Mouse (Mus musculus): ENCODE results near the gene Add3. TPM values are rescaled to one million over a fixed set of nuclear protein-coding genes. Genes with fewer than 3 reads are reported as not detected.

Add3 gene
- polyA plus RNA-seq, 1 experiment: 25.5 TPM

- H3K4me1 ChIP-seq (ENCODE audit: control insufficient read depth, insufficient read depth, low read length): peaks cover 17% of the 10 kb centered on the region
- H3K4me3 ChIP-seq (ENCODE audit: insufficient read depth, low read length): no peak overlapping the region
- TF ChIP-seq POLR2A (IDR thresholded peaks at IDR 0.05; ENCODE audit: borderline replicate concordance, low read depth, low read length): no peak
- no peak for TF ChIP-seq CTCF (IDR thresholded peaks at IDR 0.05; ENCODE audit: low read depth, low read length)
- H3K27ac ChIP-seq (ENCODE audit: insufficient read depth, low read depth, low read length): no peak overlapping the region
Measured at GRCm38 (mm10) chr19:53130399-53131175, 9.7 kb upstream of the Add3 start.

GRCm38 (mm10) chr19:53132471-53132870 lies 7.8 kb upstream of the Add3 start:
- no peak overlapping the region for H3K27ac ChIP-seq (ENCODE audit: insufficient read depth, low read depth, low read length)
- TF ChIP-seq CTCF (IDR thresholded peaks at IDR 0.05; ENCODE audit: low read depth, low read length): no peak
- no peak for TF ChIP-seq POLR2A (IDR thresholded peaks at IDR 0.05; ENCODE audit: borderline replicate concordance, low read depth, low read length)
- no peak overlapping the region for H3K4me3 ChIP-seq (ENCODE audit: insufficient read depth, low read length)
- H3K4me1 ChIP-seq (ENCODE audit: control insufficient read depth, insufficient read depth, low read length): peaks cover 20% of the 10 kb centered on the region

DNA sequence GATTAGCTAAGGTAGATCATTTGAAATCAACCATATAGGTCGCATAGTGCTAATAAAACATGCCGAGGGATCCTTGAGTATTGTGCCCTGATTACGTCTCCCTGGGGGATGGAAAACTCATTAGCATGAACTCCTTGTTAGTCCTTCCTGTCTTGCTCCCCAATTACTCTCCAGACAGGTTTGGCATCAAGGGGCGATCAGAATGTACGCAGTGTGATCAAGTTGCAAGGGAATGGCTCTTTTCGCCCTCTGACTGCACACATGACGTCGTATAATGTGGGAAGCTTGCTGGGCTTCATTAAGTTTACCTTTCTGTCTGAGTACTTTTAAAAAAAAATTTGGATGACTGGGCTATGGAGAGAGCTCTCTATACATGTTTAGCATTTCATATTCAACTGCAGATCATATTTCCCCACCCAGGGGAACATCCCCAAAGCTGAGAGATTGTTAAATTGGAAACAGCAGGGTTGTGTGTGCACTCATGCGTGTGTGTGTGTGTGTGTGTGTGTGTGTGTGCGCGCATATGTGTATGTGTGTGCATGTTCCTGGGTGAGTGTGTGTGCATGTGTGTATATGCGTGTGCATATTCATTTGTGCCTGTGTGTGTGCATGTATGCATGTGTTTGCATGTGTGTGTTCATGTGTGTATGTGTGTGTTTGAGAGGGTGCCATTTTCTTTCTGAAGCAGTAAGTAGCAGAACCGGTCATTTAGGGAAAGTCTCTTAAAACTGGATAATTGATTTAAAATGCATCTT lies 3.7 kb upstream of the Add3 start:
- Histone ChIP-seq H3K4me3 (ENCODE audit: insufficient read depth, low read length) (no peak overlapping the region), H3K4me1 (ENCODE audit: control insufficient read depth, insufficient read depth, low read length) (peaks cover 3% of the 10 kb centered on the region), H3K27ac (ENCODE audit: insufficient read depth, low read depth, low read length) (no peak overlapping the region)
- TF ChIP-seq POLR2A (IDR thresholded peaks at IDR 0.05; ENCODE audit: borderline replicate concordance, low read depth, low read length): no peak
- no peak for TF ChIP-seq CTCF (IDR thresholded peaks at IDR 0.05; ENCODE audit: low read depth, low read length)

DNA sequence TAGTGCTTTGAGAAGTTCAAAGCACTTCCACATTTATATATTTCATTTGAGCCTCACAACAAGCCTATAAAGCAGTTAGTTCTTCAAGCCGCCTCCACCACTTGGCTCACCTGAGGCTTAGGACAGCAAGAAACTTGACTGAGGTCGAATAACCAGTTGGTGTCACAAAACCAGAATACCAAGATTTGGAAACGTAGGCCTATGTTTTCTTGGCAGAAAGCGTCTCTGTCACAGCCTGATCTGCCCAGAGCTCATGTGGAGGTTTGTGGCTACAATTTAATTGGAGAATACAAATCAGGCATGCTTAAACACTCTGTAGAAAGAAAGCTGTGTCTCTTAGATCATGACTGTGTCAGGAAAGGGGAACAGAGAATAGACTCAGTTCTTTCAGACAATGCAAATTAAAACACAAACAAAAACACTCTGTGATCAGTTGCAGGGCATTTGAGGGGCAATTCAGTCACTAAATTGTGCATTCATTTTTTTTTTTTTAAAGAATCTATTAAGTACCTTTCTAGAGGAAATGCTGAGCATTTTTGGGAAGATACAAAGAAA lies 3.0 kb upstream of the Add3 start:
- H3K4me3 ChIP-seq (ENCODE audit: insufficient read depth, low read length): no peak overlapping the region
- H3K4me1 ChIP-seq (ENCODE audit: control insufficient read depth, insufficient read depth, low read length): peaks cover 3% of the 10 kb centered on the region
- TF ChIP-seq POLR2A (IDR thresholded peaks at IDR 0.05; ENCODE audit: borderline replicate concordance, low read depth, low read length) (no peak), CTCF (IDR thresholded peaks at IDR 0.05; ENCODE audit: low read depth, low read length) (no peak)
- no peak overlapping the region for H3K27ac ChIP-seq (ENCODE audit: insufficient read depth, low read depth, low read length)

GRCm38 (mm10) chr19:53140804-53141250 lies 584 bp downstream of the Add3 start:
- peak overlapping the region; percentile 83 for H3K4me3 ChIP-seq (ENCODE audit: insufficient read depth, low read length)
- no peak overlapping the region for H3K27ac ChIP-seq (ENCODE audit: insufficient read depth, low read depth, low read length)
- H3K4me1 ChIP-seq (ENCODE audit: control insufficient read depth, insufficient read depth, low read length): peaks cover 6% of the 10 kb centered on the region
- TF ChIP-seq CTCF (IDR thresholded peaks at IDR 0.05; ENCODE audit: low read depth, low read length): no peak
- no peak for TF ChIP-seq POLR2A (IDR thresholded peaks at IDR 0.05; ENCODE audit: borderline replicate concordance, low read depth, low read length)

DNA sequence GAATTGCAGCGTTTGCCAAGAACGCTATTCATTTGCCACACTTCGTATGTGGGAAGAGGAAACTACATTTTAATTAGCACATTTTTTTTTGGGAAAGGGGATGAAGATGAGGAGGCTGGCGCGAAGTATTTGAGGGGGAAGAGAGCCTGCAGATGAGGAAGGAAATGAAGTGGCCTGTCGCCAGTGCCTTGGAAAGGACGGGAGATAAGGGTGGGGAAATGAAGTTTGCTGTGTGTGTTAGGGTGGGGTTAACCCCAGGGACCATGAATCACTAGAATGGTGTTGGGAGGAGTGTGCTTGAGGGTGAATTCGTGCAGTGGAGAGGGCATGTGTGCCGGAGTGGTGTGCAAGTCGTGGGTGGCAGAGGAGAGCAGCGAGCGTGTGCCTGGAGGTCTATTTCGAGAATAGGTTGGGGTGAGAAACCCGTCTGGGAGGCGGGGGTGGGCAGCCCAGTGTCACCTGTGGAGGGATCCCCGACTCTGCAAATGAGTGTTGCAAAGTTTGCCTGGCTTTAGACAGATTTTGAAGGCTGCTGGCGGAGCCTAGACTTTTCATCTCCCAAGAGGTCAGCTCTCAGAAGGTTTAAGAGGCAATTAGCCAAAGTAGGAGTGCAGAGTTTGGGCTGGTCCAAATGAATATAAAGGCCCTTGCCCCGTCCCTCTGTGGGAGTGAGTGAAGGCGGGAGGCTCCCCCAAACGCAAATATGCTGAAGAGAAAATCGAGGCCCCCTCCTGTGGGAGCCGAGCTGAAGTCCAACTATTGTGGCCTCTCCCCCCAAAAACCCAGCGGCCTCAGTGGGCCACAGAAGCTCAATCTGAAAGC lies 1.2 kb downstream of the Add3 start:
- Histone ChIP-seq H3K4me3 (ENCODE audit: insufficient read depth, low read length) (peak overlapping the region; percentile 83), H3K27ac (ENCODE audit: insufficient read depth, low read depth, low read length) (peak overlapping the region; percentile 63), H3K4me1 (ENCODE audit: control insufficient read depth, insufficient read depth, low read length) (peaks cover 6% of the 10 kb centered on the region)
- no peak for TF ChIP-seq POLR2A (IDR thresholded peaks at IDR 0.05; ENCODE audit: borderline replicate concordance, low read depth, low read length)
- TF ChIP-seq CTCF (IDR thresholded peaks at IDR 0.05; ENCODE audit: low read depth, low read length): no peak; the same call in 1 of the 2 replicates

DNA sequence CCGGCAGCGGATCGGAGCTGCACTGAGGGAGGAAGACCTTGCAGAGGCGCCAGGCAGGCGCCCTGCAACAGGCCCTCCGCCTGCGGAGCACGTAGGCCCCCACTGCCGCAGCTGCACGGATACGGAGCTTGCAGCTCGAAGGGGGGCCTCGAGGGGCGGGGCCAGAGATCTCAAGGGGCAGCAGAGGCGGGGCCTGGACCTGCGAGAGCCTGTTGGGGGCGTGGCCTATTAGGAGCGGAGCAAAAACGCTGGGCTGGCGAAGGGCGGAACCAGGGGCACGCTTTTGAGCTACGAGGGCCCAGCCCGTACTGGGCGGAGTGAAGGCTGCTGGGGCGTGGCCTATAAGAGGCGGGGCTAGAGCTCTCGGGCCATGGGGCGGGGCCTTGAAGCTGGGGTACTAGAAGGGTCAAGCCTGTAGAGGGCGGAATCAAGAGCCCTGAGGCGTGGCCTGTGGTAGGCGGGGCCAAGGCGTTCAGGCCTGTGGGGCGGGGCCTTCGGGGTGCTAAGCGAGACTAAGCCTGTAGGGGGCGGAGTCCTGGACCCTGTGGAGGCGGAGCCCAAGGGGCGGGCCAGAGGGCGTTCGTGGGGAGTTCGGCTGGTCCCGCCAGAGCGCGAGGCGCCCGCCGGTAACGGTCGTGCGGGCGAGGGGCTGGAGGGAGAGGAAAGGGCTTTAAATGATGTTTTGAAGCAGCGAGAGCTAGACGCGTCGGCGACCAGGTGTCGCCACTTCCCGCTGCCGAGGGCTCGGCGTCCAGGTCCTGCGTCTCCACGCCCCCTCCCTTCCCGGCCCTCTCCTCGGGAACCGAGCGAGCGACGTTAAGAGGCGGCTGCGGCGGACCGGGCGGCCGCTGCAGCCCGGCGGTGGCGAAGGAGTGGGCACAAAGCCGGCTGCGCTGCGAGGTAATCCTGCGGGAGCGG lies 2.2 kb downstream of the Add3 start:
- peak overlapping the region; percentile 63 for H3K27ac ChIP-seq (ENCODE audit: insufficient read depth, low read depth, low read length)
- peak overlapping the region; percentile 98 for H3K4me3 ChIP-seq (ENCODE audit: insufficient read depth, low read length)
- TF ChIP-seq POLR2A (IDR thresholded peaks at IDR 0.05; ENCODE audit: borderline replicate concordance, low read depth, low read length): peak; percentile 72; the same call in 1 of the 2 replicates
- TF ChIP-seq CTCF (IDR thresholded peaks at IDR 0.05; ENCODE audit: low read depth, low read length): no peak
- H3K4me1 ChIP-seq (ENCODE audit: control insufficient read depth, insufficient read depth, low read length): peaks cover 3% of the 10 kb centered on the region; the same call in 1 of the 2 replicates

GRCm38 (mm10) chr19:53143108-53143971 lies 3.1 kb downstream of the Add3 start:
- no peak overlapping the region for H3K27ac ChIP-seq (ENCODE audit: insufficient read depth, low read depth, low read length)
- peaks cover 3% of the 10 kb centered on the region; the same call in 1 of the 2 replicates for H3K4me1 ChIP-seq (ENCODE audit: control insufficient read depth, insufficient read depth, low read length)
- TF ChIP-seq POLR2A (IDR thresholded peaks at IDR 0.05; ENCODE audit: borderline replicate concordance, low read depth, low read length) (no peak), CTCF (IDR thresholded peaks at IDR 0.05; ENCODE audit: low read depth, low read length) (no peak)
- H3K4me3 ChIP-seq (ENCODE audit: insufficient read depth, low read length): peak overlapping the region; percentile 98
